Comparison of ENCODE assay signal across 28 mouse cellular contexts in genomic region chrX:151067876-151068275, GRCm38 (mm10).
"Had no signal": no experiment of that assay in that cellular context is flagged by ENCODE, and none has a peak within 500 bp of the region (broad histone marks: within the 10 kb centered on the region; RNA-seq: fewer than 3 reads in every experiment).

No protein-coding gene starts in this region.

- H3K9ac ChIP-seq: heart, embryonic 13.5 days; heart, embryonic 15.5 days; hindbrain, embryonic 12.5 days; hindbrain, embryonic 14.5 days; intestine, embryonic 15.5 days; limb, embryonic 12.5 days; liver, embryonic 13.5 days had no signal

- DNase-seq: gastrocnemius, adult 2 months; gastrocnemius, postnatal 10 days; gastrocnemius, postnatal 25 days; heart, adult 2 months; heart, postnatal 14 days; heart, postnatal 36 days; kidney, adult 18-20 months; kidney, adult 8-10 months; kidney, postnatal 10 days; kidney, postnatal 25 days; kidney, postnatal 4 days; liver; liver, embryonic 13.5 days had no signal

- H3K36me3 ChIP-seq: intestine, embryonic 15.5 days; liver, embryonic 13.5 days had no signal

- H3K9me3 ChIP-seq: heart, embryonic 13.5 days; heart, embryonic 15.5 days; hindbrain, embryonic 10.5 days; hindbrain, embryonic 12.5 days; intestine, embryonic 15.5 days; limb, embryonic 10.5 days; limb, embryonic 12.5 days; liver, embryonic 13.5 days had no signal

- H3K4me2 ChIP-seq: heart, embryonic 11.5 days; heart, embryonic 13.5 days; heart, embryonic 15.5 days; hindbrain, embryonic 12.5 days; hindbrain, embryonic 14.5 days; intestine, embryonic 15.5 days; limb, embryonic 12.5 days; liver, embryonic 11.5 days; liver, embryonic 13.5 days had no signal

- H3K27me3 ChIP-seq: heart, embryonic 13.5 days; heart, embryonic 15.5 days; hindbrain, embryonic 12.5 days; intestine, embryonic 15.5 days; liver, embryonic 13.5 days had no signal

- H3K4me3 ChIP-seq: gastrocnemius, adult 2 months; heart, adult 2 months; heart, embryonic 13.5 days; heart, embryonic 15.5 days; hindbrain, embryonic 10.5 days; hindbrain, embryonic 12.5 days; intestine, embryonic 15.5 days; layer of hippocampus, adult 2 months; left cerebral cortex, adult 2 months; limb, embryonic 10.5 days; limb, embryonic 12.5 days; liver, embryonic 13.5 days had no signal

- ATAC-seq: hindbrain, embryonic 16.5 days; inflammation-experienced regulatory T-cells, adult 6 months; intestine, embryonic 15.5 days; intestine, postnatal 0 days had no signal

- H3K27ac ChIP-seq: gastrocnemius, adult 2 months; heart, adult 2 months; heart, embryonic 13.5 days; heart, embryonic 15.5 days; hindbrain, embryonic 10.5 days; hindbrain, embryonic 12.5 days; hindbrain, embryonic 14.5 days; intestine, embryonic 15.5 days; layer of hippocampus, adult 2 months; left cerebral cortex, adult 2 months; limb, embryonic 10.5 days; limb, embryonic 12.5 days; liver, embryonic 13.5 days had no signal

- H3K4me1 ChIP-seq: heart, embryonic 13.5 days; heart, embryonic 15.5 days; hindbrain, embryonic 10.5 days; hindbrain, embryonic 12.5 days; intestine, embryonic 15.5 days; limb, embryonic 10.5 days; limb, embryonic 12.5 days; liver, embryonic 13.5 days had no signal
